Mouse (Mus musculus) left cerebral cortex, adult 18-20 months (tissue): ENCODE measurements at regions not wholly inside any gene's neighbourhood (a gene's known extent, or its start where the extent isn't known, plus 50 kb on each side); places are given as distances from the start of the nearest gene placed in this dataset.
A peak's percentile ranks its signal among the peaks of the same experiment; 100 is the strongest.

ENCODE experiments used
- DNase-seq, 2 experiments: peaks; one replicate each; pipeline ENCODE4 v3.0.0; 2021 to 2022; ENCODE audit warnings: low spot score in 2 of 2, mixed read lengths in 1 of 2

DNA sequence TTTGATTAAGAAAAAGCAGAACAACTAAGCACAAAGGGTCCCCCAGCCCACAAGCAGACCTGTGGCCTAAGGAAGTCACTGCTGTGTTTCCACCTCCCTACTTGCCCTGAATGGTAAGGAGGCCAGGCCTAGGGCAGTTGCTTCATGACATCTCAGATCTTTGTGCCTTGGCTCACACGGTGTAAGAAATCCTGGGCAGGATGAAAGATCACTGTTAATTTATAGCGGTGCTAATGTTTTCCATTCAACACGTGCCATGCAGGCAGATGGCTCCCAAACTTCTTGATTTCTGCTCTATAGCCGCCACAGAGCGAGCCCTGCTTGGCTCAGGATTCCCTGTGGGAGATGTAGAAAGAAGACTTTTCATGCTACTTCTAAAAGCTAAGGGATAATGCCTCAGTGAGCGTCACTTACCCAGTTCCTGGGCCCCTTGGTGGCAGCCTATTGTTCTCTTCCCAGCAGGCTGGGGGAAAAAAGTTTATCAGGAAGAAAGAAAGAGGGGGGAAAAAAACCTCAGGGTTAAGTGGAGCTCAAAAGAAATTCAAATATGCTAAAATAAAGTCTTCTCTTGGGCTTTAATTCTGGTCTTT, 327.4 kb downstream of the Adgrl2 start:
- no peak for DNase-seq

DNA sequence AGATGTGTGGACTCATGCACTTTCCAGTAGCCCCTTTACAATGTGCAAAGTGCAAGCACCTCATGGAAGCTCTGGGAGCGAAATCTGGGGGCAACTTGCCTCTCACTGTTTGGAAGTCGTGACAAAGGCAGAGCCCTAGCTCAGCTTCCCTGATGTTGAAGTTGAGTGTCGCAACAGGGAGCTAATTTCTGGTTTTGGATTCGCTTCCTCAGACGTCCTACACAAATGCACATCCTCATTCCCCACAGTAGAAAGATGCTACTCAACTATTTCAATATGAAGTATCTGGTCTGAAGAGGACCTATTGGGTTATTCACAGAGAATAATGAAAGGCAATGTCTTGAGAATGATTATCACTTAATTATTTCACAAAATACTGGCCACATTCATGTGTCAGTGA, 331.3 kb downstream of the Adgrl2 start:
- DNase-seq, result no peak

DNA sequence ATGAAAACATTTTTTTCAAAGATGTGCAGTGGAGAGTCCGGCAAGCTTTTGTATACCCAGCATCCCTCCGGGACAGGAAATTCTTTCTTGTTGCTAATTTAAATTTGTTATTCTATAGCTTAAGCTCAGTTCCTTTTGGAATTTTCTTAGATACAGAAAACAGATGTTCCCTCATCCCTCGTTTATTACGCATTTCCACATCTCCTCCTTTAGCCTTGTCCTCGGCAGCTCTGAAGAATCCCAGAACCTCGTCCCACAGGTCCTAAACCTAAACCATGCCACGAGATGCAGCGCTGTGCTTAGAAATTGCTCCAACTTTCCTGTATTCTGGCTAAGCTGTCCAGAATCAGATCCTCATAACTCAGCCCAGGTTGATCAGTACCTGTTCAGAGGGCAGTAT, 332.0 kb downstream of the Adgrl2 start:
- DNase-seq, result no peak

DNA sequence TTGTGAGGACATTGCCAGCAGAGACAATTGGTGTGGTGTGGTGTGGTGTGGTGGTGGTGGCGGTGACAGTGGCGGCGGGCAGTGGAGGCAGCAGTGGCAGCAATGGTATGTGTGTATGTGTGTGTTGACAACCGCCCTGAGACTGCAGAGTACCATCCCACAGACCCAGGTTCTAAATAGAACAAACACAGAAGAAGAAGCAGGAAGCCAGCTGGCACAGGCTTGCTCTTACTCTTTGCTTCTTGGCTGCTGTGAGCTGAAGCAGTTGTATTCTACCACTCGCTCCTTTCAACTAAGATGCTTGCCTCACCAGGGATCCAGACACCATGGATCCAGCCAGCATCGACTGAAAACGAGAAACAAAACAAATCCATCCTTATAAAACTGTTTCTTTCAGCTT, 334.2 kb downstream of the Adgrl2 start:
- peak; percentile 3 to 55 for DNase-seq

DNA sequence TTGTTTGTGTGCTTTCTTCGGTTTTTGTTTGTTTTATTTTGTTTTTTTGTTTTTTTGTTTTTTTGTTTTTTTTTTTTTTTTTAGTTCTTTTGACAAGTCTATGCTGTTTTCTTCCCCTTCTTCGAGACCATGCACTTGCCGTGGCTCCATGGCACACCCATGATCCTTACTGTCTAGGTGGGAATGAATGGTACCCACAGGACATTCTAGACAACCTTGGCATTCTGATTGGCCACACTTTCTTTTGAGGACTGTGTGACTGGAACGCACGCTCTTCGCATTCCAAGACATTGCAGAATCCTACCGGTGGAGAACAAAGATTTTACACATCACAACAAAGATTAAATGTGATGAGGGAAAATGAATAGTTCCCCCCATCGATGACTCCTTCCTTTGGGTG, 340.1 kb downstream of the Adgrl2 start:
- no peak for DNase-seq

GRCm38 (mm10) chr3:148644924-148645323, 345.4 kb downstream of the Adgrl2 start:
- no peak for DNase-seq

GRCm38 (mm10) chr3:148641581-148641980, 348.8 kb downstream of the Adgrl2 start:
- no peak for DNase-seq

DNA sequence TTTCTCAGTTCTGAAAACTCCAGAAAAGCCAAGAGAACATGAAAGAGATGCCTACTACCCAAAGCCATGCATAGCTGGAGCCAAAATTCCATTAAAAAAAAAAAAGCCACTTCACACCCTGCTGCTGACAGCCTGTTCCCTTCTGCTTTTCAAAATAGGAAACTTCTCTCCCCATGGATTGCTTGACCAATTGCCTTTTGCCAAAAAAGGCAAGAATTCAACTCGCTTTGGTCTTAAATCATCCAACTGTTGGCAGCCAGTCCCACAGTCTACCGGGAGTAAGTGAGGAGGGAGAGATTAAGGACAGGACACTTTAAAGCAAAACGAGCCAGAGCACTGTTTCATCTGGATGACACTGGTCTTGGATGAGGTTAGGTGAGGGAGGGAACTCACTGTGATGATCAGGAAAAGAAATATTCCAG, 349.7 kb downstream of the Adgrl2 start:
- no peak for DNase-seq

GRCm38 (mm10) chr3:148635101-148635500, 355.3 kb downstream of the Adgrl2 start:
- DNase-seq, result no peak

DNA sequence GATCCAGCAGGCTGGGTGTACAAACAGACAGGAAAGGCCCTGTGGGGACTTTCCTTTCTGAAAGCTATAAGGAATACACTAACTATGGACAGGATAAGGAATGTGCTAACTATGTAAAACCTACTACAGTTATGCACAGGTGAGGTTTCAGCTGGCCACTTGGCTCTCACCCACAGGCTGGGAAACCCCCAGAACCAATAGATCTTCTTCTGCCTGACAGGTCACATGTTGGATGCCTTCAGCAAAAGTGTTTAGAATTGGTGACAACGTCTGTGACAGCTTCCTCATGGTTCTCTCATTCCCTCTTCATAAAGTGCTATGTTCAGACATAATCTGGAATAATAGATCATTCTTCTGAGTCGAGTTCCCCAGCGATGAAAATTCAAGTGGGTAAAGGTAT, 356.0 kb downstream of the Adgrl2 start:
- DNase-seq, result no peak

DNA sequence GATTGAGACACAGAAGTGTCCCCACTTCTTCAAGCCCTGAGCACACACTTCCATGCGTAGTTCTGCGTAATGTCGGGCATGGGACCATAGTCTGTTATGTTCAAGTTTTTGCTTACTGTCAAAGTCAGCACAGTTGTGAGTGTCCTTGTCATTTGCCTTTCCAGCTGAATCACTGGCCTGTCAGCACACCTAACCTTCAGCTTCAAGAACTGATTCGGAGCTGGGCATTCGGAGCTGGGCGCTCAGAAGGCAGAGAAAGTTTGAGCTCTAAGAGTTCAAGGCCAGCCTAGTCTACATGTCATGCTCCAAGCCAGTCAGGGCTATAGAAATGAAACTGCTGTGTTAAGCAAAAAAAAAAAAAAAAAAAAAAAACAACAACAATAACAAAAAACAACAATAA, 357.1 kb downstream of the Adgrl2 start:
- no peak for DNase-seq

GRCm38 (mm10) chr3:148632449-148632848, 357.9 kb downstream of the Adgrl2 start:
- no peak for DNase-seq

GRCm38 (mm10) chr3:148631415-148632192, 358.8 kb downstream of the Adgrl2 start:
- DNase-seq, result no peak

DNA sequence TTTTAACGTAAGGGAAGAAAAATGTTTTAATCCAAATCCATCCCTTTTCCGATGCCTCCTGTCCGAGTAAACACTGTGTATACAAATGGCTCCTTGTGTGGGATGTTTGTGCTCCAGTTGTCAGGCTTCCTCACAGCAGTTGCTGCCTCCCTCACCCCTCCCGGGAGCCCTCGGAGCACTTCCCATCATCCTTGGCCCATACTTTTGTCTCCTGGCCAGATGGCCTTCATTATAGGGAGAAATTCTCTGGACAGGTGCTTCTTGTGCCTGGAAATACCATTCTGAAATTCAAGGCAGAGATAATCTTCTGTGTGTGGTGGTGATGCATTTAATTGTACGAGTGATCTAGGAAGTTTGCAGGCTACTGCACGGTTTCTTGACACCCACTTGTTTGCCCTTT, 359.5 kb downstream of the Adgrl2 start:
- DNase-seq, result no peak

GRCm38 (mm10) chr3:148614971-148615671, 375.2 kb downstream of the Adgrl2 start:
- DNase-seq, result no peak

DNA sequence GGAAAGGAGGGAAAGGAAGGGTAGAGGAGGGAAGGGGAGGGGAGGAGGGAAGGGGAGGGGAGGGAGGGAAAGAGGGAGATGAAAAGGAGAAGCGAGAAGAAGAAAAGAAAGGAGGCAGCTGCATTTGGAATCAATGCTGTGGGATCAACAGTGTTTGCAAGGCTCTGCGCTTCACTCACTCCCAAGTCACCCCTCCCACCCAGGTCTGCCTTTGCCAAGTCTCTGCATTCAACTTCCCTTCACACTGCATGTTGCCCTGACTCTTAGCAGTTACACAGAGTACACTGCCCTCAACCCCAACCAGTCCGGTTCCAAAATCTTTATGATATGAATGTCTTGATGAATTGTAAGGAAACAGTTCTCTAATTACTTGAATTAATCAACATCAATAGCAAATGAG, 376.9 kb downstream of the Adgrl2 start:
- no peak for DNase-seq

DNA sequence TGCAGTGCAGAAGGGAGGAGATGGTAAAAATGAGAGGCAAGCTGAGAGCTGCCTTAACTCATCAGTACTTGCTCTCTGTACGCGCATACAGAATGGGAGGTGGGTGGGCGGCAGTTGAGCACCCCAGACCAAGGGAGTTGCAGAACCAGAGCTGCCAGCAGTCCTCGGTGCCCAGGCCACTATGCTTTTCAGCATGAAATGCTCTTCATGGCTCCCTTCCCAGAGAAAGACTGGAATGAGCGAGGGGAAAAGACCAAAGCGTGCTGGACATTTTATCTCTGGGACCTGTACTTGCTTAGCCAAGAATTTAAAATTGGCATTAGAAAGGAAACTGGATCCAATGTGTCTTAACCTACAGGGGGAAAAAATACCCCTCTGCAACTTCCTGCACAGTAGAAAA, 387.1 kb downstream of the Adgrl2 start:
- DNase-seq, result no peak

DNA sequence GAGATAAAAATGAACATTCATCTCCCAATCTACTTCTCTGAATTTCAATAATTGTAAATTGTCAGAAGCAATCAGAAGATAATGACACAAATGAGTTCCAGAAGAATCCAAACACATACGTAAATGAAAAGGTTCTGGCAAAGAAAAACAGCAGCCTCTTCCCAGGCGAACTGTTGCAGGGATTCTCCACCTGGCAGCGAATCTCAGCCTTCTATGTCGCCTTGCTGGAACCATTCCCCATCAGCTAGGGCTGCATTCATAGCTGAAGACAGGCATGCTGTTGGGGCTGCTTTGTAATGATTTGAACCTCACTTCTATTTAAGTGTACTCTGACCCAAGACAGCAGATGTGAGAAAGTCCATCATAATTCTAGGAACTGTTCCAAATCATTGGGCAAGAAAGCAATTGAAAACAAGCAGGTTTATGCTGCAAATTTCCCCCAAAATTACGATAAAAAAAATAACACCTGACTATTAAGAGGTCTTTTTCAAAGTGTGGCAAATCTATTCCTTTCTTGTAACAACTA, 387.6 kb downstream of the Adgrl2 start:
- DNase-seq, result no peak

DNA sequence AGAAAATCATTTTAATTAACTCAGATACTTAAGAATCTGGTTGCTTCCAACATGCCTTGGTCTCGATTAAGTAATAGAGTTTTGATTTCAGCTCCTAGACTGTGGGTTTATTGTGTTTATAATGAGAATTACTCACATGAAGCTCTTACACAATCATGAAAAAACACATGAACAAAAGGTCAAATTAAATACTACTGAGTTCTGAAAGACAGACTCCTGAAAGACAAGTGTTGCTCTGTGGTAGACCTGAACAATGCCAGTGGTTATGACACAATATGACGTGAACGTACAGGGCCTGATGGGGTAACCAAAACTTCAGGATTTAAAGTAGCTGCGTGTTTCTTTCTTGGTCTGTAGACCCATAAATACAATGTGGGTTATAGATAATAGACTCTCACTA, 394.8 kb downstream of the Adgrl2 start:
- no peak for DNase-seq

DNA sequence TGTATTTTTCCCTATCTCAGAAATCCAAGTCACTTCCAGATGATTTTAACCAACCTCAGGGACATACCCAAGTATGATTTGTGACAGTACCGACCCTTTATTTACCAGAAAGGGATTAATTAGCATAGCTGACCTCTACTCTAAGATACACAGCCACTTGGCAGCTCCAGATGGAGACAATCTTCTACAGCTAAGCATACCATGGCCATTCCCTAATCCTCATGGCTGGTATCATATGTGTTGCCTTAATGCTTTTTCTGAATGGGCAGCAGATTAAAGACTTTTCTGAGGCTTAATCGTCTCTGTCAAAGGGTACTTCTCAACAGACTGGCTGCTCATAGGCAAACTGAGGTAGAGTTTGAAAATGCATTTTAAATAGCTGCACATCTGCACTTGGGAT, 400.8 kb downstream of the Adgrl2 start:
- DNase-seq, result no peak

- no peak for DNase-seq
Observed at GRCm38 (mm10) chr3:148575735-148576134, 414.6 kb downstream of the Adgrl2 start.

DNA sequence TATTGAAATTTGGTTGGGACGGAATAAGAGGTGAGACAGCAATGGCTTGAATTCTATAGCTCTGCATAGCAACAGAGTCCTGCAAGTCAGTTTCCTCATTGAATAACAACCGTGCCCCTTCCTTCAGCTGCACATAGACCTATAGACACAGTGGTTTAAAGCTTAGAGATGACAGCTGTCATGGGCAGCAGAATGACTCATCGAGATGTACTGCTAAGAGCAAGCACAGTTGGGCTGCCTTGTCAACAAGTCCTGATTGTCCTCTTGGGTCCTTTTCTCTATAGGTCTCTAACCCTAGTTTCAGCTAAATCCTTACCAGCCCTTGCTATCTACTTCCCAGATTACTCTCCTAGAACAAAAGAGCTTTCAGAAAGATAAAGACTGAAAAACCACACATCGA, 417.9 kb downstream of the Adgrl2 start:
- no peak for DNase-seq
